Mouse (Mus musculus) heart, embryonic 11.5 days (tissue): ENCODE data around the gene Klf3. TPM values are rescaled to one million over a fixed set of nuclear protein-coding genes. Genes with fewer than 3 reads are reported as not detected.

ENCODE experiments used
- ATAC-seq: fragments of 200-750 bp; cut with Nextera tagmentation; replicated peaks from 2 replicates; pipeline ENCODE4 v1.8.0; 2017; ENCODE audit warnings: moderate library complexity; ENCODE audit not compliant: insufficient number of reproducible peaks, low FRiP score, low TSS enrichment
- H3K27ac ChIP-seq: fragments of 300-500 bp; sonication (generic); 2 replicates; pipeline ENCODE4 v1.5.1; 2014; ENCODE audit warnings: mild to moderate bottlenecking, low read depth, low read length
- H3K27me3 ChIP-seq: fragments of 300-500 bp; sonication (generic); 2 replicates; pipeline ENCODE4 v1.6.1; 2014; ENCODE audit warnings: mild to moderate bottlenecking, low read length, mixed read lengths; ENCODE audit not compliant: control insufficient read depth, insufficient read depth
- H3K36me3 ChIP-seq: fragments of 300-500 bp; sonication (generic); 2 replicates; pipeline ENCODE4 v1.6.1; 2014; ENCODE audit warnings: mild to moderate bottlenecking, low read length, moderate library complexity, mixed read lengths; ENCODE audit not compliant: control insufficient read depth, insufficient read depth
- H3K4me1 ChIP-seq: fragments of 300-500 bp; sonication (generic); 2 replicates; pipeline ENCODE4 v1.6.1; 2014; ENCODE audit warnings: low read length; ENCODE audit not compliant: control insufficient read depth, insufficient read depth
- H3K4me2 ChIP-seq: fragments of 300-500 bp; sonication (generic); 2 replicates; pipeline ENCODE4 v1.6.1; 2014; ENCODE audit warnings: mild to moderate bottlenecking, moderate library complexity
- H3K4me3 ChIP-seq: fragments of 300-500 bp; sonication (generic); 2 replicates; pipeline ENCODE4 v1.5.1; 2014; ENCODE audit warnings: low read depth, low read length
- H3K9ac ChIP-seq: fragments of 300-500 bp; sonication (generic); 2 replicates; pipeline ENCODE4 v1.6.1; 2014; ENCODE audit warnings: mild to moderate bottlenecking, low read depth, low read length, moderate library complexity
- H3K9me3 ChIP-seq: fragments of 300-500 bp; sonication (generic); replicated peaks from 2 replicates; pipeline ENCODE4 v1.6.1; 2016; ENCODE audit warnings: low read length; ENCODE audit not compliant: control insufficient read depth
- WGBS: fragments of 180-500 bp; shearing (Covaris S2); extraction: QIAGEN DNeasy Blood & Tissue Kit; methylation state at CpG from one replicate; pipeline ENCODE4 v1.1.7; 2014; ENCODE audit not compliant: insufficient replicate concordance; 5-methylcytosine and 5-hydroxymethylcytosine counted together
- polyA plus RNA-seq: library from polyadenylated mRNA; unstranded; fragments of >200 nt; fragmentation: Nextera tagmentation; extraction: Ambion mirVana; gene quantifications from 2 replicates; pipeline ENCODE4 v1.2.1, GENCODE M21; 2014

The Klf3 gene
- polyA plus RNA-seq, 1 experiment from 2014 or later = 58.9 TPM

GRCm38 (mm10) chr5:64852656-64853398 is 49.6 kb downstream of the Klf3 start:
- no peaks in the 10 kb centered on the region for H3K27me3 ChIP-seq
- H3K4me3 ChIP-seq = no peak overlapping the region
- ATAC-seq = no peak
- 55% methylated on average over 5 of the region's 5 CpGs for WGBS
- H3K4me1 ChIP-seq = peaks cover 4% of the 10 kb centered on the region; the same call in 1 of the 2 replicates
- no peak overlapping the region for H3K27ac ChIP-seq
- no peak overlapping the region for H3K9ac ChIP-seq
- no peaks in the 10 kb centered on the region for H3K36me3 ChIP-seq
- H3K9me3 ChIP-seq = peaks cover 4% of the 10 kb centered on the region
- H3K4me2 ChIP-seq = no peak overlapping the region

- H3K9ac ChIP-seq = no peak overlapping the region
- no peak overlapping the region for H3K27ac ChIP-seq
- H3K9me3 ChIP-seq = peaks cover 4% of the 10 kb centered on the region
- no peaks in the 10 kb centered on the region for H3K27me3 ChIP-seq
- no peak overlapping the region for H3K4me3 ChIP-seq
- no peak overlapping the region for H3K4me2 ChIP-seq
- ATAC-seq = no peak
- 87% methylated on average over 5 of the region's 5 CpGs for WGBS
- peaks cover 4% of the 10 kb centered on the region; the same call in 1 of the 2 replicates for H3K4me1 ChIP-seq
- no peaks in the 10 kb centered on the region for H3K36me3 ChIP-seq
Measured at GRCm38 (mm10) chr5:64853421-64853820, 50.2 kb downstream of the Klf3 start.

GRCm38 (mm10) chr5:64855199-64855598 is 52.0 kb downstream of the Klf3 start:
- Histone ChIP-seq H3K4me2 (no peak overlapping the region), H3K27ac (no peak overlapping the region), H3K36me3 (no peaks in the 10 kb centered on the region), H3K9me3 (peaks cover 4% of the 10 kb centered on the region), H3K9ac (no peak overlapping the region), H3K4me1 (peaks cover 6% of the 10 kb centered on the region; the same call in 1 of the 2 replicates), H3K4me3 (no peak overlapping the region), H3K27me3 (no peaks in the 10 kb centered on the region)
- no peak for ATAC-seq

GRCm38 (mm10) chr5:64860900-64861470 is 57.8 kb downstream of the Klf3 start:
- Histone ChIP-seq H3K27ac (no peak overlapping the region), H3K27me3 (no peaks in the 10 kb centered on the region), H3K9ac (no peak overlapping the region), H3K9me3 (no peaks in the 10 kb centered on the region), H3K36me3 (no peaks in the 10 kb centered on the region), H3K4me1 (peaks cover 15% of the 10 kb centered on the region), H3K4me3 (no peak overlapping the region), H3K4me2 (peak overlapping the region; percentile 9; the same call in 1 of the 2 replicates)
- ATAC-seq = no peak
- WGBS = 60% methylated on average over 5 of the region's 5 CpGs

- no peak overlapping the region for H3K9ac ChIP-seq
- H3K27ac ChIP-seq = no peak overlapping the region
- ATAC-seq = no peak
- H3K9me3 ChIP-seq = no peaks in the 10 kb centered on the region
- H3K27me3 ChIP-seq = no peaks in the 10 kb centered on the region
- no peak overlapping the region for H3K4me3 ChIP-seq
- WGBS = 60% methylated on average over 17 of the region's 17 CpGs
- H3K36me3 ChIP-seq = no peaks in the 10 kb centered on the region
- no peak overlapping the region for H3K4me2 ChIP-seq
- peaks cover 15% of the 10 kb centered on the region for H3K4me1 ChIP-seq
Measured at GRCm38 (mm10) chr5:64861471-64862199, 58.4 kb downstream of the Klf3 start.

GRCm38 (mm10) chr5:64862269-64862668 is 59.1 kb downstream of the Klf3 start:
- no peaks in the 10 kb centered on the region for H3K9me3 ChIP-seq
- ATAC-seq = no peak
- H3K27me3 ChIP-seq = no peaks in the 10 kb centered on the region
- no peak overlapping the region for H3K9ac ChIP-seq
- H3K4me3 ChIP-seq = no peak overlapping the region
- no peak overlapping the region for H3K4me2 ChIP-seq
- H3K36me3 ChIP-seq = no peaks in the 10 kb centered on the region
- 69% methylated on average over 9 of the region's 9 CpGs for WGBS
- H3K4me1 ChIP-seq = peaks cover 15% of the 10 kb centered on the region
- H3K27ac ChIP-seq = no peak overlapping the region

- Histone ChIP-seq H3K36me3 (no peaks in the 10 kb centered on the region), H3K27ac (no peak overlapping the region), H3K27me3 (no peaks in the 10 kb centered on the region), H3K4me3 (no peak overlapping the region), H3K4me2 (no peak overlapping the region), H3K4me1 (peaks cover 15% of the 10 kb centered on the region), H3K9me3 (no peaks in the 10 kb centered on the region), H3K9ac (no peak overlapping the region)
- ATAC-seq = peak; percentile 86
- 45% methylated on average over 4 of the region's 4 CpGs for whole genome bisulfite sequencing
Measured at GRCm38 (mm10) chr5:64864699-64865108, 61.5 kb downstream of the Klf3 start.

- 75% methylated on average over 12 of the region's 12 CpGs for WGBS
- no peak overlapping the region; the same call in 1 of the 2 replicates for H3K9ac ChIP-seq
- H3K27me3 ChIP-seq = no peaks in the 10 kb centered on the region
- no peak for ATAC-seq
- no peak overlapping the region for H3K4me3 ChIP-seq
- no peaks in the 10 kb centered on the region for H3K9me3 ChIP-seq
- peaks cover 12% of the 10 kb centered on the region for H3K4me1 ChIP-seq
- H3K27ac ChIP-seq = no peak overlapping the region
- H3K36me3 ChIP-seq = no peaks in the 10 kb centered on the region
- no peak overlapping the region for H3K4me2 ChIP-seq
Measured at GRCm38 (mm10) chr5:64865219-64865964, 62.2 kb downstream of the Klf3 start.
